Mouse (Mus musculus) bone marrow, adult 2 months (tissue): ENCODE measurements at regions not wholly inside any gene's neighbourhood (a gene's known extent, or its start where the extent isn't known, plus 50 kb on each side); places are given as distances from the start of the nearest gene placed in this dataset.

ENCODE experiments used
- H3K27ac ChIP-seq: fragments of 200-500 bp; 2 replicates; pipeline ENCODE4 v1.5.1; 2012; ENCODE audit warnings: low read depth, mild to moderate bottlenecking, control low read depth, inconsistent platforms, low read length; ENCODE audit not compliant: control insufficient read depth, poor library complexity, insufficient read depth
- H3K4me1 ChIP-seq: fragments of 200-500 bp; 2 replicates; pipeline ENCODE4 v1.6.1; 2011; ENCODE audit warnings: low read length; ENCODE audit not compliant: control insufficient read depth, insufficient read depth
- H3K4me3 ChIP-seq: fragments of 200-500 bp; replicated peaks from 2 replicates; pipeline ENCODE3; 2011; ENCODE audit warnings: mild to moderate bottlenecking, low read depth, low read length, control low read depth; ENCODE audit not compliant: control insufficient read depth
- CTCF ChIP-seq: fragments of 200-500 bp; IDR thresholded peaks from 2 replicates; pipeline ENCODE4 v1.5.1; 2011; ENCODE audit warnings: low read length, control low read depth; ENCODE audit not compliant: control insufficient read depth, insufficient read depth
- POLR2A ChIP-seq: fragments of 200-500 bp; IDR thresholded peaks from 2 replicates; pipeline ENCODE4 v1.6.1; 2011; ENCODE audit warnings: low read depth, mild to moderate bottlenecking, control low read depth, low read length, borderline replicate concordance; ENCODE audit not compliant: control insufficient read depth
- WGBS: fragments of 180-500 bp; shearing (Covaris S2); methylation state at CpG from one replicate; pipeline ENCODE4 v1.1.7; 2018; 5-methylcytosine and 5-hydroxymethylcytosine counted together

DNA sequence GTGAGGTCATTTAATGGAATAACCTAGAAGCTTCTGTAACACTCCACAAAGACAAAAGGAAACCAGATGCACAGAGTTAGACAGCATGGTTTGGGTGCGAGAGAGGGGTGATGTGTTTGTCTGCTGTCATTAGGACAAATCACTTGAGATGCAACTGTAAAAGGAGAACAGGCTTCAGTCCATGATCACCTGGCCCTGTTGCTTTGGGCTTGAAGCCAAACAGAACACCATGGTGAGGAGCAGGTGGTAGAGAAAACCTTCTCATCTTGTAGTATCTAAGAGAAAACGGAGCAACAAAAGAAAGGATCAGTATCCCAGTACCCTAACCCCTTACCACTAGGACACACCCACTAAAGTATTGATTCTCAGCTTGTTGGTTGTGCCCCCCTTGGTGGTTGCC, 449.5 kb downstream of the Pdcd6ip start:
- TF ChIP-seq CTCF (no peak), POLR2A (no peak)
- H3K4me1 ChIP-seq: no peaks in the 10 kb centered on the region
- no peak overlapping the region for H3K4me3 ChIP-seq
- WGBS: 77% methylated on average over 2 of the region's 2 CpGs
- no peak overlapping the region for H3K27ac ChIP-seq

DNA sequence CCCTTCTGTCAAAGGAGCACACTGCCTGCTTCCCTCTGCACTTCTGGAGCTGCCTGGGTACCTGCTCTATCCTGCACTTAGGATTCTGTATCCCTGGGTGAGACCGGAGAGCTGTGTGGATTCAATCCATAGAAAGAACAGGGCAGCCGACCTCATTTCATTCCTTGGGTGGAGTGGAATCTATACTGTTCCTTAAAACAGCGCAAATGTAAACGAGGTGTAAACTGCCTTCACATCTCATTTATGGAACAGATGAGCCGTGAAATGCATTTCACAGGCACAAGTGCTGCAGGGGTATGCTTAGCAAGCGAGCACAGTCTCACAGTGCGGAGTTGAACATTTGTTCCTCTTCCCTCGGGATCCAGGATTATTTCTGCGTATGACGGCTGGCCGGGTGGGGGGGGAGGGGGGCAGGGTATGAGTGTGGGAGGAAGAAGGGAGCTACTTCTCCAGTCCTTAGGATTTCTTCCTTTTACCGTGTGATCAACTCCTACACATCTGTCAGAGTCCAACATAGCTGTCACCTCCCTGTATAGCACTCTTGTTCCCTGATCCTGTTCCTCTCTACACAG, 459.3 kb downstream of the Pdcd6ip start:
- Histone ChIP-seq H3K4me3 (no peak overlapping the region), H3K27ac (no peak overlapping the region), H3K4me1 (no peaks in the 10 kb centered on the region; the same call in 1 of the 2 replicates)
- 78% methylated on average over 12 of the region's 12 CpGs for WGBS
- TF ChIP-seq CTCF: no peak
- no peak for TF ChIP-seq POLR2A

GRCm38 (mm10) chr9:113247950-113248349, 460.1 kb downstream of the Pdcd6ip start:
- no peaks in the 10 kb centered on the region; the same call in 1 of the 2 replicates for H3K4me1 ChIP-seq
- TF ChIP-seq CTCF (no peak), POLR2A (no peak)
- 51% methylated on average over 5 of the region's 5 CpGs for WGBS

GRCm38 (mm10) chr9:113243870-113244269, 464.2 kb downstream of the Pdcd6ip start:
- no peak for TF ChIP-seq POLR2A
- TF ChIP-seq CTCF: no peak
- Histone ChIP-seq H3K4me3 (no peak overlapping the region), H3K27ac (no peak overlapping the region), H3K4me1 (no peaks in the 10 kb centered on the region; the same call in 1 of the 2 replicates)
- WGBS: 67% methylated on average over 2 of the region's 2 CpGs

More at GRCm38 (mm10) chr9:113247950-113248349, 460.1 kb downstream of the Pdcd6ip start:
- no peak overlapping the region for H3K27ac ChIP-seq
- no peak overlapping the region for H3K4me3 ChIP-seq

- TF ChIP-seq CTCF (no peak), POLR2A (no peak)
- no peak overlapping the region for H3K27ac ChIP-seq
- H3K4me3 ChIP-seq: no peak overlapping the region
- 64% methylated on average over 1 of the region's 1 CpGs for WGBS
- no peaks in the 10 kb centered on the region for H3K4me1 ChIP-seq
Measured at GRCm38 (mm10) chr9:113233370-113233769, 474.7 kb downstream of the Pdcd6ip start.

GRCm38 (mm10) chr9:113229391-113229790, 478.7 kb downstream of the Pdcd6ip start:
- no peak overlapping the region for H3K27ac ChIP-seq
- WGBS: 63% methylated on average over 1 of the region's 1 CpGs
- H3K4me3 ChIP-seq: no peak overlapping the region
- no peaks in the 10 kb centered on the region for H3K4me1 ChIP-seq
- TF ChIP-seq POLR2A: no peak
- TF ChIP-seq CTCF: no peak

DNA sequence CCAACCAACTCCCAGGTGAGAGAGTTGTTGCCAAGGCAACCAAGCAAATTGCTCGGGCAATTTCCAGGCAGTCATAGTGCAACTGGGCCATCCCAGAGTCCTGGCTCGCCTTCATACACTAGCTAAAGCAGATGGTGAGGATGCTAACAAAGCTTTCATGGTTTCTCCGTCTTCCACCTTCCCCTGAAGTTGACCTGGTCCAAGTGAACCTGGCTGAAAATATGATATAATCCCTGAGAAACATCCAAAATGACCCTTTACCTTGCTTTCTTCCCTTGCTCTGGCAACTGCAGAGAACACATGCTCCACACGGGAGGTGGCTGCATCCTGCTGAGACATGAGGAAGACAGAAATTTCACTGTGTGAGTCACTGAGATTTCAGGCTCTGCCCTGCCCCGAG, 494.1 kb downstream of the Pdcd6ip start:
- Histone ChIP-seq H3K4me3 (no peak overlapping the region), H3K4me1 (no peaks in the 10 kb centered on the region), H3K27ac (no peak overlapping the region)
- TF ChIP-seq CTCF: no peak
- no peak for TF ChIP-seq POLR2A
- WGBS: 70% methylated on average over 5 of the region's 5 CpGs

DNA sequence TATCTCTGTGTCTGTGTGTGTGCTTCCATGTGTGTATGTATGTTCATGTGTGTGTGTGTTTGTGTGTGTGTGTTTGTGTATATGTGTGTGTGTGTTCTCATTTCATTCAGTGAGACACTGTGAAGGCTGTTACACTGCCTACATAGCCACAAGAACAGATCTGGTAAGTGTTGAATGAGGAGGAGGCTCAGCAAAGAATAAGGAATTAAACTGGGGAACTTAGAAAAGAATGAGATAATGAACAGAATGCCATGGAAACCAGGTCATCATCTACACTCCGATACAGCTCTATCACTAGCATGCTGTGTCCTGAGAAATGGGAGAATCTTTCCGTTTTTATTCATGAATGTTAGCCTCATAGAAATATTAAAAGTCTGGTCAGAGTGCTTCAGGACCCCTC, 495.7 kb downstream of the Pdcd6ip start:
- H3K27ac ChIP-seq: no peak overlapping the region
- H3K4me1 ChIP-seq: no peaks in the 10 kb centered on the region
- no peak overlapping the region for H3K4me3 ChIP-seq
- TF ChIP-seq POLR2A (no peak), CTCF (no peak)
- 78% methylated on average over 2 of the region's 2 CpGs for WGBS

DNA sequence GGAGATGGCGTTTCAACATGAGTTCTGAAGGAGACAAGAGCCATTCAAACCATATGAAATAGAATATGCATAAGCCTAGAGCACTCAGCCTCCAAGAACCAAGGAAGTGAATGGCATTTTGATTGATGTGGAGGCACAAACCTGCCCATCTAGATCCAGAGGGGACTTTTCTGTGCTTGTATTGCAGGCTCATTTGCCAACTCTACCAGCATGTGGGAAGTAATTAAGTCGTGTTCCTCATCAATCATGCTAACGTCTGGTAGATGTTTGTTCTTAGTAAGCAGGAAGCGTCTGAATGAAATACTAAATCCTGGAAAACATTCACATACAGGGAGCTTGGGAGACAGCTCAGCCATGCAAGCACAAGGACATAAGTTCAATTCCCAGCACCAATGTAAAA, 499.9 kb downstream of the Pdcd6ip start:
- 46% methylated on average over 4 of the region's 4 CpGs for WGBS
- TF ChIP-seq CTCF: no peak
- TF ChIP-seq POLR2A: no peak
- H3K4me3 ChIP-seq: no peak overlapping the region
- no peak overlapping the region for H3K27ac ChIP-seq
- H3K4me1 ChIP-seq: no peaks in the 10 kb centered on the region
